Mouse (Mus musculus) R1 (cell line): ENCODE measurements at regions not wholly inside any gene's neighbourhood (a gene's known extent, or its start where the extent isn't known, plus 50 kb on each side); places are given as distances from the start of the nearest gene placed in this dataset.
"Not testable (repeated sequence)": the region's sequence is repeated elsewhere in the genome, so short reads cannot be mapped to it uniquely, and the experiment has no call there.

Experiments used
- DNase-seq: peaks from one replicate; pipeline ENCODE4 v3.0.0-alpha.2; 2018; ENCODE audit warnings: low read depth, low spot score

DNA sequence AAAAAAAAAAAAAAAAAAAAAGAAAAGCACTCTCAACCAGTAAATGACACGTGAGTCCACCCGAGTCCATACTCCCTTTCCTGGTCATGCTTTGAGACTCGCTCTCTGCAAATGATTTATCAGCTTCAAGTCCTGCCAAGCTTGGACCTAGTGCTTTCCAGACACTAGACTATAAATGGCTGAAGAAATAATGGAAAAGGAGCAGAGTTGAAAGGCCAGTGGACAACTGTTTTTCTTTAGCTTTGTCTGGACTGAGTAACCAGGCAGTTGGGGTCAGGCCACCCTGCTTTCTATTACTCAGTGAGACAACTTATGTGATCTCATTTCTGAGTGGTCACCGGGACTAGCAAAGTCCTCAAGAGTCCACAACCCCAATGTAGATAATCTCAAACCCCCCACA is 112.9 kb downstream of the Kcns3 start:
- no peak for DNase-seq

GRCm38 (mm10) chr12:11020571-11021545 is 130.0 kb downstream of the Kcns3 start:
- DNase-seq = no peak

GRCm38 (mm10) chr12:11011159-11011558 is 139.7 kb downstream of the Kcns3 start:
- no peak for DNase-seq

- no peak for DNase-seq
These were observed 166.6 kb downstream of the Kcns3 start for GRCm38 (mm10) chr12:10984295-10984694.

GRCm38 (mm10) chr12:10949184-10949583 is 201.7 kb downstream of the Kcns3 start:
- no peak for DNase-seq

DNA sequence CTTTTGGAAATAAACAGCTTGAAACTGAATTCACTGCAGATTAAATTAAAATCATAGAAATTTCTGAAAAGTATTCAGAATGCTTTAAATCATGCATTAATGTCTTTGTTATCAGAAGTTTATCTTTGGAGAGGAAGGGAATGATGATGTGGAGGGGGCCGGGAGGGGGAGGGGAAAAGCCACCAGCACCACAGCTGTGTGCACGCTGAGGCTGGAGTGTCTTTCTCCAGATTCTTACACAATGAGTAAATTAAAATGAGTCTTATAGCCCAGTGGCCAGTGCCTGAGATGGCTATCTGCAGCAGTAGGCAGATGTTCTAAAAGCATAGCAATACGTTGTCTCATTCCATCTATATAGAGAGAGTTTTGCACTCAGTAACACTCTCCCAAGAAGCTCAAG is 209.8 kb downstream of the Kcns3 start:
- DNase-seq = no peak

DNA sequence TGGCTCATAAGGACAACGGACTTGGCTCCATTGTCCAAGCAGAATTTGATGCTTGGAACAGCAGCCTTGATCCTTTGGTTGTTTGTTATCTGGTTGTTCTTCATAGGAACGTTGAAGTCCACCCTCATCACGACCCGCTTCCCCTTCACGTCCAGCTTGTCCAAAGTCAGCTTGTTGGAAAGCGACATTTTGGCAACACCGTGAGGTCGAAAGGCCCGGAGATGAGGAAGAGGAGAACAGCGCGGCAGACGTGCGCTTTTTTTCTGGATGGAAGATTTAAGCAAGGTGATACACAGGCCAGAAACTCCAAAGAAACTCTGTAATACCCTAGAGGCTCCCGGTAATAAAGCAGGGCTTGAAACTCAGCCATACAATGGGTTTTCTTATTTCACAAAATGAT is 250.8 kb downstream of the Kcns3 start:
- not testable (repeated sequence) for DNase-seq

DNA sequence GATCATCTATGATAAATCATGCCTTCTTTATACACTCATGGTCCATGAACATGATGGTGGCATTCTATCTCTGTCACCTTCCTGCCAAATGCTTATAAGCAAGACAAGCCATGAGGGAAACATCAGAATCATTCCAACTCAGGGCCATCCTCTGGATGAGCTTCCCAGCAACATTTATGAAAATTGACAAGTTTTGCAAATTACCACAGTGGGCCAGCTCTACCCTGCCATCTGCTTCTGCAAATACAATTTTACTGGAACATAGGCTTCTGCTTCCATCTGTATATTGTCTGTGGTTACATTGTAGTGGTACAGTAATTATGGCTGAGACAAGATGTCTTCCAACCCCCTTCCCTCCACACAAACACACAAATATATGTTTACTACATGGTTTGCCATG is 272.1 kb downstream of the Kcns3 start:
- no peak for DNase-seq

GRCm38 (mm10) chr12:10874589-10875554 is 276.0 kb downstream of the Kcns3 start:
- peak; percentile 25 for DNase-seq

- DNase-seq = no peak
These were observed 277.0 kb downstream of the Kcns3 start for GRCm38 (mm10) chr12:10873716-10874401.

GRCm38 (mm10) chr12:10867674-10868635 is 282.9 kb downstream of the Kcns3 start:
- DNase-seq = no peak

- no peak for DNase-seq
These were observed 283.8 kb downstream of the Kcns3 start for GRCm38 (mm10) chr12:10866907-10867538.

- no peak for DNase-seq
These were observed 285.6 kb downstream of the Kcns3 start for GRCm38 (mm10) chr12:10865294-10865693.

DNA sequence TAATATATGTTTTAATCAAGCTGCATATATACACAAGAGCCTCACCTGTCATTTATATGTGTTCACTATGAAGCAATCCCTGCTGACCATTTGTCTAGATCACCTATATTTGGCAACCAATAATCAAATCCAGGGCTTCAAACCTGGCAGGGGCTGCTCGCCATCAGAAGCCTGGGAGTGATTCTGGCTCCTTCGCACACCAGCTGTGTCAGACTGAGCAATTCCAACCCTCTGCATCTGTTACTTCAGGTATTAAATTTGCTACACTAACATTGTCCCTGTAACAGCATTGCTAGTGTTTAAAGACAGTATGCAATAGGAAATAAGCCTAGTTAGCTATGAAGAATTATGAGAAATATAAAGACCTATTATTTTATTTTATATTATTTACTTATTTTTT is 330.5 kb downstream of the Kcns3 start:
- DNase-seq = no peak

- DNase-seq = no peak
These were observed 332.8 kb downstream of the Kcns3 start for GRCm38 (mm10) chr12:10818083-10818482.

GRCm38 (mm10) chr12:10817516-10817915 is 333.3 kb downstream of the Kcns3 start:
- no peak for DNase-seq

DNA sequence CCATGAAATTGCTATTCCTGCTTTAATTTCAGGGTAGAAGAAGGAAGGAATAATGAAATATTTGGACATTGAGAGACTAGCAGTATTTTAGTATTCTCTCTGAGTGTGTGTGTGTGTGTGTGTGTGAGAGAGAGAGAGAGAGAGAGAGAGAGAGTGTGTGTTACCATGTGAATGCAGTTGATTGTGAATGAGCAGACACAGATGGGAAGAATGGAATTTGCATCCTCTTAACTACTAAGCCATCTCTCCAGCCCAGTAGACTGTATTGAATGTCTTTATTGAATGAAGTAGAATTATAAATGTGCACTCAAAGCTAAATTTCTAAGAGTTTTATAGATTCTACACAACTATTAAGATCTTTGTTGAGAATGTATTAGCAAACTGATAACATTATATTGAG is 340.3 kb downstream of the Kcns3 start:
- no peak for DNase-seq

GRCm38 (mm10) chr12:10804491-10804890 is 346.4 kb downstream of the Kcns3 start:
- peak; percentile 20 for DNase-seq
